Mouse (Mus musculus) monocyte, adult 5-6 weeks (primary cell): ENCODE results near the gene Lrmda. TPM values are rescaled to one million over a fixed set of nuclear protein-coding genes. Genes with fewer than 3 reads are reported as not detected.
A peak's percentile ranks its signal among the peaks of the same experiment; 100 is the strongest.

Experiments
- ATAC-seq: fragments of 153-309, 156-312 bp; replicated peaks from 2 replicates; pipeline ENCODE4 v1.8.0; 2017; ENCODE audit warnings: mild to moderate bottlenecking; ENCODE audit not compliant: low TSS enrichment, insufficient number of reproducible peaks, severe bottlenecking, poor library complexity, low FRiP score
- total RNA-seq: library from RNA; stranded (forward); fragments of 200-1000, 200-491, 200-594 nt; gene quantifications from 3 replicates; pipeline ENCODE4 v1.2.3, GENCODE M21; 2017

Lrmda gene
- total RNA-seq, 1 experiment from 2014 or later, result 6.4 TPM

DNA sequence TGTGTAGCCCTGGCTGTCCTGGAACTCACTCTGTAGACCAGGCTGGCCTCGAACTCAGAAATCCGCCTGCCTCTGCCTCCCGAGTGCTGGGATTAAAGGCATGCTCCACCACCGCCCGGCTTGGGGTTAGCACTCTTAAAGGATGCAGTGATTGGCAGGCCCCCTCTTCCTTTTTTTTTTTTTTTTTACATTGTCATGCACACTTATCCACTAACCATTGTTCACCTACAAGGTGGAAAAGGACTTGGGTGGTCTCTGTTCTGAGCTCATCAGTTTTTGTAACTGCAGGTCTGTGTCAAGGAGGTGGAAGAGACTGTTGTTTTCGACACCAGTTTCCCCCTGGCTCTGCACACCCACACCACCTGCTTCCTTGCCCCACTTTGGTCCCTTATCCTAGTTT, 162.0 kb downstream of the Lrmda start:
- ATAC-seq, result no peak

DNA sequence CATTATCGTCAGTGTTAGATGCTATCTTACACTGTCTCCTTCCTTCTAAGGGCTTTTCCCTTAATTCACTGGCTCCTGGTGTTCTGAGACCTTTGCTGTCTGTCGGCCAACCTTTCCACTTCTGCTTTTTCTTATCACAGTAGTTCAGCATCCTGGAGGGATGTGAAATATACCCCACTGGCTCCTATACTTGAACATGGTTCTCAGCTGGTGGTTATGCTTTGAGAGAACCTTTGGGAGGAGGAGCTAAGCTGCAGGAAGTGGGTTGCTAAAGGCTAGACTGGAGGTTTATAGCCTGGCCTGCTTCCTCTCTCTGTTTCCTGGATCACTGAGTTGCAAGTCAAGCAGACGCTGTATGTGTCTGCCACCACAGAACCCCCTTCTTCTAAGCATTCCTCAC, 163.7 kb downstream of the Lrmda start:
- ATAC-seq, result peak; percentile 82

DNA sequence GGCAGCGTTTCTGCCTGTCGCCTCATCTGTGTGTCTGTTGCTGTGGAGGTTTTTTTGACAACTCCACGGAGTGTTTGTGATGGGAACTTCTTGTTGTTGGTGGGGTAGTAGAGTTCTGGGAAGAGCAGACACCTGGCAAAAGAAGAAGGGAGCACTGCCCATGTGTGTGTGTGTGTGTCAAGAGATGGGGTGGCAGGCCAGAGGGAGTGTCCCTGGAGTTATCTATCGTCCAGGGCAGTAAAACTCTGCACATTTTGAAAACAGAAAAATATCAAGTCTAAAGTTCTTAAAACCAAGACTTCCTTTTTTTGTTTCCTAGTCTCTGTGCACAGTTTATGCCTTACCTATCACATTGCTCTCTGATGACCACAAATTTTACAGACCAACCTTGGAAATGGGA, 165.9 kb downstream of the Lrmda start:
- no peak for ATAC-seq

GRCm38 (mm10) chr14:22190111-22190510, 170.6 kb downstream of the Lrmda start:
- no peak for ATAC-seq

GRCm38 (mm10) chr14:22192185-22192584, 172.7 kb downstream of the Lrmda start:
- no peak for ATAC-seq

DNA sequence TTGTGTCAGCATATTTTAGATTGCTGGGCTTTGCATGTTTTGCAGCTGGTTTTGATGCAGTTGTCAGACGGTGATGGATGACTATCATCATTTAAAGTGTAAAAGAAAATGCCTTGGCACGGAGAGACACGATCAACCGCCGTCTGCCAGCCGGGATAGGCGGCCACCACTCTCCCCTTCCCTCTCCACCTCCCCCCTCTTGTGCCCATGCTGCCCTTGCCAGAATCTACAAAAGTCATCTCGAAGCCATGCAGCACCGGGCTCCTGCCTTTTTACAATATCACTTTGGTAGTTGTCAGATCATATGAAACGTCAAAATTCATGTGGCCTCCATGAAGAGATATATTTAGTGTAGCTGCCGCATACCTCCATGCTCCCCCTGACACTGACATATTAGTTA, 178.5 kb downstream of the Lrmda start:
- ATAC-seq, result no peak

- no peak for ATAC-seq
These were observed 179.3 kb downstream of the Lrmda start for GRCm38 (mm10) chr14:22198641-22199425.

DNA sequence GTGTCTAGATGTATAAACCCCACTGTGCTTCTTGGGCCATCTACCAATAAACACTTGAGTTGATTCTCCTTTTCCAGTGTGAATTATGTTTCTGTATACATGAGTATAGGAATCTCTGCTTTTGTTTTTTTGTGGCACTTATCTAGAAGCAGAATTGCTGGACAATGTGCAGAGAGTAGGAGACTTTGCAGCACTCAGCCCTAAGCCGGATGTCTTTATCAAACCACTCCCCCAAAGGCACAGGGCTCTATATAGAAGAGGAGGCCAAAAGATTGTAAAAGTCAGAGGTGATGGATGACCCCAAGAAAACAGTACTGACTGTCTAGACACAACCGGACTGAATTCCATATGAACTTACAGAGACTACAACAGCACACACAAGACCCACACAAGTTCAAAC, 182.2 kb downstream of the Lrmda start:
- no peak for ATAC-seq

DNA sequence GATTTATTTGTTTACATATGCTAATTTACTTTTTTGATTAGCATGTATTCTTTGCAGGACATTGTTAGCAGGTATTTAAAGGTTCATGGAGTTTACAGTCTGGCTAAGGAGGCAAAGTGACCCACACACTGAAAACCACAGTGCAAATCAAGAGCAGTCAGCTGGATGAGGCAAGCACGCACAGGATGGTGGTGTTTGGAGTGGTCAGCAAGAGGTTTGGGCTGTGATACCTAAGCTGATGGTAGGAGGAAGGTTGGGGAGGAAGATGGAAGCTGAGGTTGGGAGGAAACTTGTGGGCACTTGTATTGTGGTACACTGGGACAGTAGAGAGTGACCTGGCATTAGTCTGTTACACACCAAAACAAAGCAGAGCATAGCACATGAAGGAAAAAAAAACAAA, 191.1 kb downstream of the Lrmda start:
- ATAC-seq, result no peak

DNA sequence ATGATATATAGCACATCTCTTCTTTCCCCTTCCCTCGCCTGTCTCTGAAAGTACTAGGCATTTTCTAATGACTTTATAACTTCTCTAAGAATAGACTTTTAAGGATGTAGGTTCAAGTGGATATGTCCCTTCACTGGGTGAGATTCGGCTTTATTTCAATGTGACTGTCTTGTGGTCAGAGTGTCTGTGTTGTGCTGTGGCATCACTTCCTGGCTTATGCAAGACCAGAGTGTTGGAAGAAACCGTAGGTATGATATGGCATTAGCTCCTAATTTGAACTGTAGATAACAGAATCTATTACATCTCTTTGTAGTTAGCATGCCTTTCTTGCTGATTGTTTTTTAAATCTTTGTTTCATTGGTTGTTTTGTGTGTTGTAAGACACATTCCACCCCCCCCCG, 198.7 kb downstream of the Lrmda start:
- no peak; the same call in 1 of the 2 replicates for ATAC-seq

GRCm38 (mm10) chr14:22222038-22222437, 202.5 kb downstream of the Lrmda start:
- no peak for ATAC-seq

- ATAC-seq, result no peak
These were observed 203.1 kb downstream of the Lrmda start for GRCm38 (mm10) chr14:22222574-22222973.

DNA sequence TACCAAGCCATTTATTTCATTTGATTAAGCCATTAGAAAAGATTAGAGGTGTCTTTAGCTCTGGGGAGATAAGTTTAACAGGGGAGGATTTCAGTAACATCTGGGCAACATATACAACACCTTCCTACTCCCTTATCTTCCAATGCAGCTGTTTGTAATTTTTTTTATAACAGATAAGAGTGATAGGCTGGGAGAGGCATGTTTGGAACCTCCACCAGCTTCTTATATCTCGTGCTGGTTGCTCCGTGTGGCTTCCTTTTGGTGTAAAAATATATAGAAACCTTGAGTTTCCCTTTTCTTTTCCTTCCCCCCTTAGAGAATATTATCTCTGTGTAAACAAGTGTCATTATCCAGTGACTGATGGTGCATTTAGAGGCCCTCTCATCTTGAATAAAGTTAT, 206.7 kb downstream of the Lrmda start:
- no peak for ATAC-seq

GRCm38 (mm10) chr14:22228253-22228968, 208.9 kb downstream of the Lrmda start:
- no peak for ATAC-seq

DNA sequence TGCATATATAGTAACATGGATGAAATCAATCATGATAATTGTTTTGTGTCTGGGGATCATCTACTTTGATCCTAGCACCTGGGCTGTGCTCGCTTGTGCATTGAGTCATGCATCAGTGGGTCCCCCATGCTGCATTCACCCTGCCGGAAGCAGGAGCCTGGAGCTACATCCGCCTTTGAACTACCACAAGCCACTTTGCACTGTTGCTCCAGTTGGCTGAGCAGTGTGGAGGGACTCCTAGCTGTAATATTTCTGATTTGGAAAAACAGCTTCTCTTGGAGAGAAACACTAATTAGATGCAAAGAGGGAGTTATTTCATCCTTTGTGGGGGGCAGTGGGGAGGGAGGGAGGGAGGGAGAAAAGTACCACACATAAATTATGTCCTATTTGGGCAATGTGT, 220.8 kb downstream of the Lrmda start:
- no peak for ATAC-seq

DNA sequence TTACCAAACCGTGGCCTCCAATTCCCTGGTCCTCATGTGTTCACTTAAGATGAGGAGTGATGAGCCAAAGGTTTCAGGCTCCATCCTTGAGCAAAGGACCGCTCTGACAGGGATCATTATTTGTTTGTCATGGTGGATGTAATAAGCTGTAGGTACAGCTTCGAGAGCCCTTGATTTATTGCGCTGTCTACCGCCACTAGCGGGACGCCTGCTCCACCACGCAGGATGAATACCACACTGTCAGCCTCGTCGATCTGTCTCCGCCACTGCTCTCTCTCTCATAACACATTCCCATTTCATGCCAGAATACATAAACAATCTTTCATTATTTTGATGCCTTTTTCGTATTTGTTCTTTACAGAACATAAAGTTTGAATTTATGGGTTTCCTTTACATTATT, 235.9 kb downstream of the Lrmda start:
- no peak for ATAC-seq

GRCm38 (mm10) chr14:22256274-22256673, 236.8 kb downstream of the Lrmda start:
- ATAC-seq, result no peak

DNA sequence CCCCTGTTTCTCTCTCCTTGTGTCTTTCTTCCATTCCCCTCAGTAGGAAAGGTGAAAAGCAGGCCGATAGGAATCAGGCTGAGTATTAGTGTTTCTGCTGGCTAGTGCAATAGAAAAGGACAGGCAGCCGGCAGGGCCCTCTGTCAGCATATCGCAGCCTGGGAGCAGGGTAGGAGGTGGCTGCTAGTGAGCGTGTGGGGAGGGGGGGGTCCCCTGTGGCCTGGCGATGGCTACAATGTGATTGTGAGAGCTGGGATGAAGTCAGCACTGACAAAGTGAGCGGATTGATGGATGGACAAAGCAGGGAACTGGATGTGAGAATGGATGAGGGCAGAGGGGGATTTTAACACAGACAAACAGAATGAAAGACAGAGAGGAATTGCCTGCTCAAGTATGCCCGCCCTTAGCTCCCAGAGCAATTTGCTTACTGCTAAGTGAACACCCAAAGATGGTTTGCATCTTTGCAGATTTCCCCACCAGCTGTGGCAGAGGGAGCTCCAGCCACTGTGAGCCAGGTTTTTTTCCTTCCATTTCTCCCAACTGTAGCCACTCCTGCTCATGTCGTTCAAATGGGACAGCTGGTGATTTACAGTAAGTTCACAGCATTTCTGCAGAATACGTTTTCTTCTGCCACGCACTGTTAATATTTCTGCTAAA, 240.0 kb downstream of the Lrmda start:
- no peak for ATAC-seq

DNA sequence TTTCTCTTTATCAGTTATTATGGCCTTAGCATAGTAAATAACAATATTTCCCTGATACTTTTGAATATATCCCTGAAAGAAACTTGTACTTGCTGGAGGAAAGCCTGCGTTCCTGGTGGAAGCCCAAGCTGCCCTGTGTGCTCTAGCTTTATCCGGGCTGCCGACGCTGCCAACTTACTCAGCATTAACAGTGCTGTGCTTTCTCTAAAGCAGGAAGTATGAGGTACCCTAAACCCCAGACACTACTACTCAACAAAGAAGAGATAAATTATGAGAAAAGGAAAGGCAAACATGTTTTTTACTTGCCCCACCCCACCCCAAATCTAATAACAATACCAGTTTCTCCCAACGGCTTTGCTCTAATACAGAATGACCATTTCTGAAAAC, 240.5 kb downstream of the Lrmda start:
- no peak for ATAC-seq
